8 mouse cellular contexts compared by ENCODE assay signal in genomic region chr5:30889088-30889754, GRCm38 (mm10). TPM values are rescaled to one million over a fixed set of nuclear protein-coding genes. Genes with fewer than 3 reads are reported as not detected.
DNase-seq lines count a peak whose midpoint lies in the region; ATAC-seq and TF ChIP-seq lines count a peak whose summit lies in the region.

No protein-coding gene starts in this region.

- no peak for TF ChIP-seq CTCF in kidney, postnatal 0 days (IDR thresholded peaks at IDR 0.05; ENCODE audit: low read depth)
- TF ChIP-seq CTCF in small intestine, adult 2 months (IDR thresholded peaks at IDR 0.05; ENCODE audit: extremely low read depth, insufficient read length, insufficient replicate concordance, low read depth, low read length): no peak

- no peak for ATAC-seq in kidney, postnatal 0 days (replicated peaks; ENCODE audit: low FRiP score, low read depth)
- ATAC-seq in limb, embryonic 15.5 days (ENCODE audit: insufficient number of reproducible peaks, low FRiP score, low TSS enrichment, low read depth): peak; percentile 57

- DNase-seq in kidney, postnatal 0 days (ENCODE audit: low spot score): no peak
- DNase-seq in kidney, postnatal 25 days: no peak
- peak; percentile 47 for DNase-seq in WW6 (ENCODE audit: low read depth, low spot score)
- peak; percentile 87 for DNase-seq in forebrain, embryonic 10.5 days (ENCODE audit: extremely low spot score, low spot score)
- DNase-seq in cerebellum, adult 11 months: no peak
- no peak for DNase-seq in ovary, postnatal 14 days (ENCODE audit: low spot score)

- peak overlapping the region; percentile 94 for H3K27ac ChIP-seq in kidney, postnatal 0 days
- peak overlapping the region; percentile 99 for H3K27ac ChIP-seq in forebrain, embryonic 10.5 days
- H3K27ac ChIP-seq in limb, embryonic 15.5 days: peak overlapping the region; percentile 99
- H3K27ac ChIP-seq in small intestine, adult 2 months (ENCODE audit: insufficient read depth, low read depth, low read length): peak overlapping the region; percentile 68; the same call in 1 of the 2 replicates

- H3K9ac ChIP-seq in kidney, postnatal 0 days (ENCODE audit: low read depth, low read length): peak overlapping the region; percentile 84
- peak overlapping the region; percentile 71 for H3K9ac ChIP-seq in limb, embryonic 15.5 days

- 2% methylated on average over 41 of the region's 42 CpGs for WGBS in kidney, postnatal 0 days
- 1% methylated on average over 39 of the region's 42 CpGs for WGBS in forebrain, embryonic 10.5 days
- WGBS in limb, embryonic 15.5 days: under 1% methylated on average over 42 of the region's 42 CpGs
- under 1% methylated on average over 40 of the region's 42 CpGs for WGBS in small intestine, adult 2 months

- H3K9me3 ChIP-seq in kidney, postnatal 0 days (replicated peaks; ENCODE audit: low read length): no peaks in the 10 kb centered on the region
- no peaks in the 10 kb centered on the region for H3K9me3 ChIP-seq in forebrain, embryonic 10.5 days
- no peaks in the 10 kb centered on the region for H3K9me3 ChIP-seq in limb, embryonic 15.5 days

- H3K36me3 ChIP-seq in kidney, postnatal 0 days (ENCODE audit: insufficient read depth, low read length): peaks cover 28% of the 10 kb centered on the region
- peaks cover 39% of the 10 kb centered on the region for H3K36me3 ChIP-seq in forebrain, embryonic 10.5 days (replicated peaks)
- H3K36me3 ChIP-seq in limb, embryonic 15.5 days: peaks cover 33% of the 10 kb centered on the region
- peaks cover 14% of the 10 kb centered on the region for H3K36me3 ChIP-seq in small intestine, adult 2 months (ENCODE audit: control insufficient read depth, insufficient read depth, low read length)

- no peaks in the 10 kb centered on the region for H3K27me3 ChIP-seq in kidney, postnatal 0 days (ENCODE audit: insufficient read depth, low read length)
- H3K27me3 ChIP-seq in forebrain, embryonic 10.5 days (ENCODE audit: poor library complexity, severe bottlenecking): no peaks in the 10 kb centered on the region
- no peaks in the 10 kb centered on the region for H3K27me3 ChIP-seq in limb, embryonic 15.5 days
- H3K27me3 ChIP-seq in small intestine, adult 2 months (ENCODE audit: control insufficient read depth, insufficient read depth, low read length): no peaks in the 10 kb centered on the region

- peak overlapping the region; percentile 68 for H3K4me3 ChIP-seq in kidney, postnatal 0 days (replicated peaks; ENCODE audit: low read depth, low read length)
- peak overlapping the region; percentile 86 for H3K4me3 ChIP-seq in forebrain, embryonic 10.5 days
- peak overlapping the region; percentile 81 for H3K4me3 ChIP-seq in limb, embryonic 15.5 days
- peak overlapping the region; percentile 92 for H3K4me3 ChIP-seq in small intestine, adult 2 months (ENCODE audit: low read depth, low read length)

- peak overlapping the region; percentile 96 for H3K4me2 ChIP-seq in kidney, postnatal 0 days (ENCODE audit: low read length)
- peak overlapping the region; percentile 72 for H3K4me2 ChIP-seq in limb, embryonic 15.5 days

- H3K4me1 ChIP-seq in kidney, postnatal 0 days (replicated peaks; ENCODE audit: insufficient read depth, low read length): peaks cover 3% of the 10 kb centered on the region
- H3K4me1 ChIP-seq in forebrain, embryonic 10.5 days: peaks cover 36% of the 10 kb centered on the region
- H3K4me1 ChIP-seq in limb, embryonic 15.5 days: peaks cover 20% of the 10 kb centered on the region
- H3K4me1 ChIP-seq in small intestine, adult 2 months (ENCODE audit: control insufficient read depth, insufficient read depth, insufficient read length, low read length): no peaks in the 10 kb centered on the region; the same call in 1 of the 2 replicates

- TF ChIP-seq POLR2A in small intestine, adult 2 months (IDR thresholded peaks at IDR 0.05; ENCODE audit: low read depth, low read length): no peak

RNA-seq across cellular contexts. Expression of gene Agbl5, which starts 0.7 kb away (rescaled TPM):
- 17.3 and 17.5 TPM in 2 replicates for polyA plus RNA-seq in kidney, postnatal 0 days (2015; fragmentation: Nextera tagmentation; extraction: Ambion mirVana)
- polyA plus RNA-seq in forebrain, embryonic 10.5 days (2016; fragmentation: Nextera tagmentation; extraction: Ambion mirVana): 19.9 and 20.1 TPM in 2 replicates
- 16.4 and 21.9 TPM in 2 replicates for polyA plus RNA-seq in limb, embryonic 15.5 days (2015; fragmentation: Nextera tagmentation; extraction: Ambion mirVana)
- 4.1 and 10.2 TPM in 2 replicates for polyA plus RNA-seq in small intestine, adult 2 months (2012; rRNA removed)

RNA-seq across cellular contexts. Expression of gene Ost4, which starts 18.4 kb away (rescaled TPM):
- polyA plus RNA-seq in kidney, postnatal 0 days (2015; fragmentation: Nextera tagmentation; extraction: Ambion mirVana): 466 and 517 TPM in 2 replicates
- polyA plus RNA-seq in forebrain, embryonic 10.5 days (2016; fragmentation: Nextera tagmentation; extraction: Ambion mirVana): 392 and 397 TPM in 2 replicates
- polyA plus RNA-seq in limb, embryonic 15.5 days (2015; fragmentation: Nextera tagmentation; extraction: Ambion mirVana): 464 and 505 TPM in 2 replicates
- polyA plus RNA-seq in small intestine, adult 2 months (2012; rRNA removed): 161 and 211 TPM in 2 replicates

RNA-seq across cellular contexts. Expression of gene Tmem214, which starts 21.4 kb away (rescaled TPM):
- 67.3 and 74.5 TPM in 2 replicates for polyA plus RNA-seq in kidney, postnatal 0 days (2015; fragmentation: Nextera tagmentation; extraction: Ambion mirVana)
- 62.3 and 63.2 TPM in 2 replicates for polyA plus RNA-seq in forebrain, embryonic 10.5 days (2016; fragmentation: Nextera tagmentation; extraction: Ambion mirVana)
- polyA plus RNA-seq in limb, embryonic 15.5 days (2015; fragmentation: Nextera tagmentation; extraction: Ambion mirVana): 97.7 and 97.9 TPM in 2 replicates
- 77.1 and 115 TPM in 2 replicates for polyA plus RNA-seq in small intestine, adult 2 months (2012; rRNA removed)

RNA-seq across cellular contexts. Expression of gene Emilin1, which starts 24.0 kb away (rescaled TPM):
- polyA plus RNA-seq in kidney, postnatal 0 days (2015; fragmentation: Nextera tagmentation; extraction: Ambion mirVana): 204 and 226 TPM in 2 replicates
- 78.2 and 78.3 TPM in 2 replicates for polyA plus RNA-seq in forebrain, embryonic 10.5 days (2016; fragmentation: Nextera tagmentation; extraction: Ambion mirVana)
- polyA plus RNA-seq in limb, embryonic 15.5 days (2015; fragmentation: Nextera tagmentation; extraction: Ambion mirVana): 274 and 287 TPM in 2 replicates
- polyA plus RNA-seq in small intestine, adult 2 months (2012; rRNA removed): 51.8 and 81.9 TPM in 2 replicates

RNA-seq across cellular contexts. Expression of gene Khk, which starts 32.0 kb away (rescaled TPM):
- 68.9 and 70.6 TPM in 2 replicates for polyA plus RNA-seq in kidney, postnatal 0 days (2015; fragmentation: Nextera tagmentation; extraction: Ambion mirVana)
- polyA plus RNA-seq in forebrain, embryonic 10.5 days (2016; fragmentation: Nextera tagmentation; extraction: Ambion mirVana): 7.8 and 8.9 TPM in 2 replicates
- polyA plus RNA-seq in limb, embryonic 15.5 days (2015; fragmentation: Nextera tagmentation; extraction: Ambion mirVana): 23.6 and 28.1 TPM in 2 replicates
- 285 and 579 TPM in 2 replicates for polyA plus RNA-seq in small intestine, adult 2 months (2012; rRNA removed)

Comparison
In these comparisons a context has a peak if more than half of its experiments do, and no peak if none do; other contexts are left out.
1. DNase-seq: peak in WW6 (single experiment) and forebrain, embryonic 10.5 days (single experiment); none in kidney, postnatal 0 days (single experiment), kidney, postnatal 25 days (0 of 2), cerebellum, adult 11 months (single experiment) and ovary, postnatal 14 days (single experiment).
2. Peak in every context shown above with its lines, with median percentiles within 50 percentile points of each other: H3K27ac ChIP-seq and H3K4me3 ChIP-seq.